Mouse (Mus musculus): Measurements from ENCODE around the gene BC005624.

DNA sequence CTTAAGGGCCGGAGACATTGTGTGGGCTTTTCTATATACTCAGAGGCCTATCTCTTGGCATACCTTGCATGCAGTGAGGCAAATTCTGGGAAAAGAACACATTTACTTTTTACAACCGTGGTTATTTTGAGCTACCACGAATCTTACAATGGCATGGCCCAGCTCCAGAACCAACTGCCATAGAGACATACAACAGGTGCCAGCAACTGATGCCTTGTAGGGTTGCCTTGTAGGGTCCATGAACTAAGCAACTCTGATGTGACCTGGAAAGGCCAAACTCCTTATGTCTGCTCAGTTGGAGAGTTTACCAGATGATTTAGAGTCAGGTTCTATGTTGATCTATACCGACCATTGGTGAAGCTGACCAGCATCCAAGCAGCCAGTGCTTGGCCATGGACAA, 12.9 kb upstream of the BC005624 start:
- TF ChIP-seq CTCF (conservative IDR thresholded peaks at IDR 0.05; ENCODE audit: insufficient read depth, insufficient read length, low read depth, low read length) = no peak
- TF ChIP-seq POLR2A (IDR thresholded peaks at IDR 0.05; ENCODE audit: low read depth, low read length) = no peak
